Mouse (Mus musculus) erythroblast, embryonic 14.5 days (primary cell): Measurements from ENCODE around the gene Ttc39b. TPM values are rescaled to one million over a fixed set of nuclear protein-coding genes. Genes with fewer than 3 reads are reported as not detected.

Experiments used
- H3K27me3 ChIP-seq: 2 replicates; pipeline ENCODE4 v1.6.1; 2012; ENCODE audit warnings: inconsistent platforms; ENCODE audit not compliant: control insufficient read depth
- H3K36me3 ChIP-seq: 2 replicates; pipeline ENCODE4 v1.6.1; 2012; ENCODE audit warnings: mild to moderate bottlenecking, inconsistent platforms; ENCODE audit not compliant: control insufficient read depth
- H3K4me1 ChIP-seq: 2 replicates; pipeline ENCODE4 v1.6.1; 2012; ENCODE audit warnings: inconsistent platforms; ENCODE audit not compliant: control insufficient read depth
- H3K4me3 ChIP-seq: replicated peaks from 2 replicates; pipeline ENCODE3; 2012; ENCODE audit warnings: moderate library complexity, mild to moderate bottlenecking, inconsistent platforms
- H3K9me3 ChIP-seq: 2 replicates; pipeline ENCODE4 v1.6.1; 2012; ENCODE audit warnings: low read length, inconsistent platforms, mixed read lengths; ENCODE audit not compliant: control insufficient read depth
- GATA1 ChIP-seq: IDR thresholded peaks from 2 replicates; pipeline ENCODE4 v1.6.1; 2012; ENCODE audit warnings: low read length, inconsistent platforms, mixed read lengths
- TAL1 ChIP-seq: IDR thresholded peaks from 3 replicates; pipeline ENCODE4 v1.6.1; 2012; ENCODE audit warnings: low read length, inconsistent platforms, mixed read lengths
- polyA plus RNA-seq: library from polyadenylated mRNA; stranded (reverse); fragments of >175 nt; gene quantifications from 2 replicates; pipeline ENCODE4 v1.2.3, GENCODE M21; 2012

Gene Ttc39b
- polyA plus RNA-seq, 1 experiment, result under 0.01 TPM

DNA sequence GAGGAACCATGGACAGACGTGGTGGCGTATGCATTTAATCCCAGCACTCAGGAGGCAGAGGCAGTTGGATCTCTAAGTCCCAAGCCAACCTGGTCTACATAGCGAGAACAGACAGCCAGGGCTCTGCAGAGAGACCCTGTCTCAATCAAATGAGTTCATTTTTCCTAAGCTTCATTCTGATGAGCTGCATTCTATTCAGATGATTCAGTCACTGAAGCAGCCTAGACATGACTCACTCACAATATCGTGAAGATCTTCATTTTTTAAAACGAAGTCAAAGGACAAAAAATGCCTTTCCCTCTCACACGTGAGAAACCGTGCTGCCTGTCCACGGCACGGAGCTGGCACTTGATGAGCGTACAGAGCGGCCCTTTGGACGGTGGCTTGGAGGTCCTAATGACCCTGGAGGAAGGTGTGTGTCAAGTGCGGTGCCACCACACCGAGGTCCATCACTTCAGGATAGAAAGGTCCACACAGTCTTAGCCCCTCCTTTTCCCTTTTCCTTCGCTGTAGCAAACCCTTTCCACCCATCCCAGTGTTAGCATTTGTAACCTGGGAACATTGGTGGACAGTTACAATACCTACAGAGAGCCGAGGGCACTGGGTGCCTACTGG, 21.8 kb downstream of the Ttc39b start:
- no peak for TF ChIP-seq TAL1
- TF ChIP-seq GATA1, result no peak
- Histone ChIP-seq H3K36me3 (no peaks in the 10 kb centered on the region), H3K4me1 (no peaks in the 10 kb centered on the region), H3K9me3 (no peaks in the 10 kb centered on the region), H3K27me3 (no peaks in the 10 kb centered on the region), H3K4me3 (no peak overlapping the region)

DNA sequence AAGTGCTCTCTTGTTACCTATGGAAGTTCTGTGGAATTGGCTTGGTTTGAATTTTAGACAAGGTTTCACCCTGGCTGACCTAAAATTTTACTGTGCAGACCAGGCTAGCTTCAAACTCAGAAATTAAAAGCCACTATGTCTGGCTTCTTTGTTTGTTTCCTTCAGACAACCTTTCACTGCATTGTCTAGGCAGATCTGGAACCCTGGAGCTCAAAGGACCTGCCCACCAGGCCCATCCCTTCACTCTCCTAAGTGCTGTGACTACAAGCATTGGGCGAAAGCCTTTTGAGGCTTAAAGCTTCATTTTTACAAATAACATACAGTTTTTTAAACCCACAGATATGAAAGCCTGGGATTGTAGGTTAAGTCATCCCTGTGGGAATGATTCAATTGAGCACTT, 22.3 kb downstream of the Ttc39b start:
- Histone ChIP-seq H3K27me3 (no peaks in the 10 kb centered on the region), H3K4me1 (no peaks in the 10 kb centered on the region), H3K4me3 (no peak overlapping the region), H3K36me3 (no peaks in the 10 kb centered on the region), H3K9me3 (no peaks in the 10 kb centered on the region)
- TF ChIP-seq TAL1 (no peak), GATA1 (no peak)

DNA sequence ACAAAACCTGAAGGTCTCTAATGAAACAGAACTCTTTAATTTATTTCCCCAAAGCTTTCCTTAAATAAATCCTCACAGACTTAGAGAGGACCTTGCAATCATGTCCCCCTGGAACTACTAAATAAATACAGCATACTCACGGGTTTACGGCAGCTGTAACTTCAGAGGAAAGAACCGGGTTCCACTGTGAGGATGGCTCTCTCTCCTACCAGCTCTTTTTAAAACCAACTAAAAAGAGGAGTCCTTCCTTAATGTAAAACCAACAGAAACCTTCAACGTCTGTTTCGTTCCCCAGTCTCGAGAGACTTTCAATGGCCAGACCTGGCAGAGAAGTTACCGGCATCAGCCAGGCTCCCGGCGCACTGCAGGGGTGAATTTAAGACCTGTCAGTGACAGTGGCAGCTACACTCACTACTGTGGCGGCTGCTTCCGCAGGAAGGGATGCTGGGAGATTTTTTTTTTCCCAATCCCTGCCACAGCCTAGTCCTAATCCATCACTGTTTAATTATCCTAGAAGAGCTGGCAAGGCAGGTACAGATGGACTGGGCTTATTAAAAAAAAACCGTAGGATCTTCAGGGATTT, 39.2 kb downstream of the Ttc39b start:
- peaks cover 18% of the 10 kb centered on the region for H3K27me3 ChIP-seq
- H3K36me3 ChIP-seq, result no peaks in the 10 kb centered on the region
- peaks cover 2% of the 10 kb centered on the region for H3K4me1 ChIP-seq
- H3K4me3 ChIP-seq, result no peak overlapping the region
- no peak for TF ChIP-seq GATA1
- TF ChIP-seq TAL1, result no peak
- H3K9me3 ChIP-seq, result peaks cover 3% of the 10 kb centered on the region; the same call in 1 of the 2 replicates

DNA sequence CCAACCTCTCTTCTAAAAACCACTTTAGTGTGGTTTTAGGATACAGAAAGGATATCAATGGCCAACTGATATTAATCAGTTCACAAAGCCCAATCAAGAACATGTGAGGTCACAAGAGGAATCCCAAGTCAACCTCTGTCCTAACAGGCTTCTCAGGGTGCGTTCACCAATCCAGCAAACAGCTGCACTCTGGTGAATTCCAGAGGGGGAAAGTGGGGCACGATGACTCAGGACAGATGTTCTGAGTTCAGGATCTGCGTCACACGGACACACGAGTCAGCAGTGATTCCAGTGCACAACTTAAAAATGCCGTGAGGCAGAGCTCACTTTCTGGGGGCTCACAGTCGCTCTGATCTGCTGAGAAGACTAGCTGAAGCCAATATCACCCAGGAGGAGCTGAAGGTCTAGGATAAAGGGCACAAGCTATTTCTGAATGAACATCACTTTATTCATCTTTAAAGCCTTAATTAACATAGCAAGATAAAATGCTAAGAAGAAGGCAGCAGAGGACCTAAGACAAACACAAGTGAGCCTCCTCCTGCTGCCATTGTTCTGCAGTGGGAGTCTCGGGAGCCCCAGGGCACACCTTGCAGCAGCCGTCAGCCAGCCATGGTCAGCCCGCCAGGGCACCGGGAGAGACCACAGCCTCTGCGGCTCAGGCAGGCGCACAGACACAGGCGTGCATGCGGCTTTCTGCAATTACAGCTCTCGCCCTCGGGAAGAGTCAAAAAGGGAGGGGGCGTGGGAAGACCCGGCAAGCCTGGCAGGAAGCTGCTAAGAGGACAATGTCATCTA, 39.9 kb downstream of the Ttc39b start:
- no peak overlapping the region for H3K4me3 ChIP-seq
- TF ChIP-seq TAL1 (no peak), GATA1 (no peak)
- peaks cover 18% of the 10 kb centered on the region for H3K27me3 ChIP-seq
- H3K9me3 ChIP-seq, result no peaks in the 10 kb centered on the region
- peaks cover 2% of the 10 kb centered on the region for H3K4me1 ChIP-seq
- H3K36me3 ChIP-seq, result no peaks in the 10 kb centered on the region

DNA sequence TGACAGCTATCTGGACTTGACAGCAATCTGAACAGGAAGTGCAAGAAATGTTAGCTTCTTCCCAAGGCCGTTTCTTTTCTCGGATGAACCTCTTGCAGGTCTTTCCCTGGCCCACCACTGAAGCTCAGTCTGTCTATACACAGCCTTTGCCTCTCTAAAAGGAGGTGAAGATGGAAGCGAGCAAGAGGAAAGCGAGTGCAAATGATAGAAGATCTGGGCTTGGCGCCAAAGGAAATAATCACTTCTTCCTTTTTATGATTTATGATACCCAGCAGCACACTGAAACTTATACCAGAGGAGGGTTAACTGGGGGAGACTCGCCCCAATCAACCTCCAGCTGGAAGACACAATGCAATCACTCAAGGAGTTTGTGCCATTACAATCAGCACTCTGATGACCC, 41.6 kb downstream of the Ttc39b start:
- H3K4me1 ChIP-seq, result peaks cover 2% of the 10 kb centered on the region
- H3K27me3 ChIP-seq, result peaks cover 18% of the 10 kb centered on the region
- no peaks in the 10 kb centered on the region for H3K9me3 ChIP-seq
- H3K4me3 ChIP-seq, result no peak overlapping the region
- no peaks in the 10 kb centered on the region for H3K36me3 ChIP-seq
- no peak for TF ChIP-seq GATA1
- TF ChIP-seq TAL1, result no peak

DNA sequence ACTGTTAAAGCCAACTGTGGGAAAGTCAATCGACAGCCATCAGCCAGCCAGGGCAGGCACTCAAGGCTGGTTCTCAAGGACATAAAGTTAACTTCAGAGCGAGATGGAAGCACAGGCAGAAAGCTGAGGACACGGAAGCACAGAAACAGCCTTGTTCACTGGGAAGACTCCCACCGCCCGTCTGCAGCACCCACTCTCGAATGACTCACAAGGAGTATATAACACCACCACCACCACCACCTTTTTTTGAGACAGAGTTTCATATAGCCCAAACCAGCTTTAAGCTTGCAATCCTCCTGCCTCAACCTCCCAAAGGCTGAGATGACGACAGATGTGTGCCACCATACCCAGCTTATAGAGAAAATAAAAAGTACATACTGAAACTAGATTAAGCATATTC, 44.8 kb downstream of the Ttc39b start:
- H3K36me3 ChIP-seq, result no peaks in the 10 kb centered on the region
- TF ChIP-seq GATA1, result no peak
- TF ChIP-seq TAL1, result no peak
- H3K4me3 ChIP-seq, result no peak overlapping the region
- H3K9me3 ChIP-seq, result no peaks in the 10 kb centered on the region
- H3K4me1 ChIP-seq, result peaks cover 4% of the 10 kb centered on the region
- H3K27me3 ChIP-seq, result peaks cover 7% of the 10 kb centered on the region

DNA sequence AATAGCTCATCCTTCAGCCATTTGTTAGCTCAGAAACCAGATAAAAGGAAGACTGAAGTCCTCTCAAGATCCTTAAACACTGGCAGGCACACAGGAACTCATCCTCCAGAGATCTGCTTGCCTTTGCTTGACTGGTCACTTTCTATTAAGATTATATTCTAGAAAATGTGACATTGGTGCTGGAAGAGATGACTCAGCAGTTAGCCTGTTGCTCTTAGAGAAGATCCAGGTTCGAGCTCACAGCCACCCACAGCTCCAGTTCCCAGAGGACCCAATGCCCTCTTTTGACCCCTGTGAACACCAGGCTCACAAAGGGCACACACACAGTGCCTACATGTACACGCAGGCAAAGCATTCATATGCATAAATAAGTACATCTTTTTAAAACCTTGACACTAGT, 49.8 kb downstream of the Ttc39b start:
- TF ChIP-seq GATA1 (no peak), TAL1 (no peak)
- H3K27me3 ChIP-seq, result no peaks in the 10 kb centered on the region
- H3K9me3 ChIP-seq, result no peaks in the 10 kb centered on the region
- H3K4me3 ChIP-seq, result no peak overlapping the region
- H3K36me3 ChIP-seq, result no peaks in the 10 kb centered on the region
- H3K4me1 ChIP-seq, result peaks cover 15% of the 10 kb centered on the region

DNA sequence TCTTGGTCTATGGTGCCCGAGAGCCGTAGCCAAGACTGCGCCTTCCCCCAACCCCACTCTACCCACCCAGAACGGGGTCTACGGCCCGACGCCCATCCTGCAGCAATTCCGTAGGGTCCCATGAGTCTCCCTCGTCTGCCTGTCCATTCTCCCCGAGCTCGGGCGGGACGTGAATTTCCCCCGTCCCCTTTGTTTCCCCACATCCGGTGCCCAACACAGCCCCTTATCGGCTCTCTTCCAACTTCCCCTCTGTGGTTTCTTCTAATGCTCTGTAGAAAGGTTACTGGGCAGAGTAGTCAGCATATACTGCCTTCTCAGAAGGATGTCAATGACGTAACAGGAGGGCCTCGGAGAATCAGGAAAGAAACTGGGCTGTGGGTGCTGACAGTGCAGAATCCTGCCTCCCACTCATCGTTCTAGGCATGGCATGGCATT, 50.4 kb downstream of the Ttc39b start:
- TF ChIP-seq TAL1, result no peak
- peak overlapping the region; percentile 42 for H3K4me3 ChIP-seq
- H3K9me3 ChIP-seq, result no peaks in the 10 kb centered on the region
- H3K27me3 ChIP-seq, result no peaks in the 10 kb centered on the region
- no peaks in the 10 kb centered on the region for H3K36me3 ChIP-seq
- H3K4me1 ChIP-seq, result peaks cover 15% of the 10 kb centered on the region

DNA sequence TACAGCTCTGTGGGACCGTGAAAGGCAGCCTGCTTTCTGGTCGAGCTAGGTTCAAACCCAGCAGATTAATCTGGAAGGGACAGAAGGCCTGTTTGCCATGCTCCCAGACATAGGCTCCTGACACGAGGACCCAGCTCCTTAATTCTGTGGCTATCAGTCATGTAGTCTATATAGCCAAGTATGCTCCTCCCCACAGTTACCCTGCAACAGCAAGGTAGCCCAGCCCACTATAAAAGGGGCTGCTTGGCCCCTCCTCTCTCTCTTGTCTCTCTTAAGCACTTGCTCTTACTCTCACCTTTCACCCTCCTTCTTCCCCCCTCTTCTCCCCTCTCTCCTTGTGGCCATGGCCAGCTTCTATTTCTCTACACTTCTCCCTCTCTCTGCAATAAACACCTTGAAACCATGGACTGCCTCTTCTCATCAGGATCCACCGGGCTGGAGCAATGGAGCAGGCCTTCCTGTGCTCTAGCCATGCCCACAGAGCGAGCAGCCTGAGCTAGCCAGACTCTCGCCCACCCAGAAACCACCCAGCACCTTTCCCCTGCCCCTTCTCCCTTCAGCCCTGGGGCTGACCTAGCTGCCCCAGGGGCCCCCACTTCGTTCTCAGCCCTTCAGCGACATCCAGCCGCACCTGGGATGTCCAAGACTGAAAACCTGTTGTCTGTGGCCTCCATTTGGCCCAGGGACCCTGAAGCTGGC, 51.0 kb downstream of the Ttc39b start:
- Histone ChIP-seq H3K9me3 (no peaks in the 10 kb centered on the region), H3K4me3 (peak overlapping the region; percentile 42), H3K4me1 (peaks cover 15% of the 10 kb centered on the region), H3K36me3 (no peaks in the 10 kb centered on the region), H3K27me3 (no peaks in the 10 kb centered on the region)
- TF ChIP-seq TAL1 (no peak), GATA1 (no peak)
